Mouse (Mus musculus) urinary bladder, postnatal 4 days (tissue): ENCODE results near the gene Ccdc153.

Experiments used
- DNase-seq, 2 experiments: peaks; one replicate each; pipeline ENCODE4 v3.0.0; 2021 to 2022; ENCODE audit warnings: low spot score in 2 of 2

Ccdc153 gene

DNA sequence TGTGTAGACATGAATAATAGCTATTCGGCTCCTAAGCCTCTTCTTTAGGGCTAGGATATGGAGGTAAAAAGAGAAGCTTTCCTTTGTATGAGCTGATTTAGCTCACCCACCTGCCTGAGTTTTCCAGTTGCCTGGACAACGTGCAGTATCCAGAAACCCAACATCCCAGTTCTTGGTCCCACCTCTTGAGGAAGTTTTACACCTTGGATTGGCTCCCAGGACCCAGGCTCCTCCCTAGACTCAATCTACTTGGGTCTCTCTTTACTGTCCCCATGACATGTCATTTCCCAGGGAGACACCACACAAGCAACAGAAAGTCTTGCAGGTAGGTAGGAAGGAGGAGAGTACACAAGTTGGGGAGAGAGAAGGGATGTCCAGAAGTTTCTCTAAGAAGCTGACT is at the start of gene Ccdc153:
Gene Ccdc153, plus strand, starts transcription at position 278 of the 400 bp plus-strand sequence.
- DNase-seq = no peak

DNA sequence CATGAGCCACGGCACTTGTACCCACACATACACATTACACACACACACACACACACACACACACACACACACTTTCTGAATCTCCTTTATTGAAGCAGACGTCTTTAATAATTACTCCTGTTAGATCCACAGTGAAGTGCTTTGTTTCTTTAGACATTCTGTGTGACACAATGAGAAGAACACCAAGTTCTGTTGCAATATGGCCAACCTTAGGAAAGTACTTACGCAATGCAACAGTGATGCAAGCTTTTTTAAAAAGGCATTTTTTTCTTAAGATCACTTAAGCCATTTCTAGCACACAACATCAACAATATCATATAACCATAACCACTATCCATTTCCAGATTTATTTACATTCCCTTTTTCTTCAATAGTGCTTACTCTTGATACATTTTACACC is 49.3 kb upstream of the Ccdc153 start:
- DNase-seq = no peak

DNA sequence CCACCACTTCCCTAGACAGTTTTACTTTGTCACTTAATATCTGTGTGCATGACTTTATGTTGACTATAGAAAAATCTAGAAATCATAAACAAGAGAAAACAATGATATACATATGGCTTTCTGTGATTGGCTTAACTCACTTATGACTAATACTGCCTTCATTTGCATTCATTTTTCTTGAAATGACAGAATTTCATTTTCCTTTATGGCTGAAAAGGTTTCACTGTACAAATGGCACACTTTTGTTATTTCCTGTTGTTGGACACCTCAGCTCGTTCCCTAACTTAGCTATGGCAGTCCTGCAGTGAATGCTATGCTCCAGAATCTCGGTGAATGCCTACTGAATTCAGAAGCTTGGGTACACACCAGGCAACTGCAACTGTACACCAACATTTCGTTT is 48.2 kb upstream of the Ccdc153 start:
- no peak for DNase-seq

DNA sequence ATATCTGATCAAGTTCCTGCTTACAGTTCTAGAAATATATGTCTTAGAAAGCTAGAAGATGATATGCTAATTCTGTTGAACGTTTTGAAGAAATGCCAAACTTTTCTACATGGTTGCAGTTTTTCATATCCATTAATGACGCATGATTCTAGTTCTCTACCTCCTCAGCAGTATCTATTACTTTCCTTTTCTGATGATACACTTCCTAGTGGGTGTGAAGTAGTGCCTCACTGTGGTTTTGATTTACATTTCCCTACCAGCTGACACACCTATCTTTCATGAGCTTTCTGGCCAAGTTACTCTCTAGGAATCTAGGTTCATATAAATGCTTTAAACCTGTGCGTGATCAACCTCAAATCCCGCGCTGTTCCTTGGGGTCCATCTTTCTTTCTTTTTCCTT is 47.7 kb upstream of the Ccdc153 start:
- DNase-seq = no peak

DNA sequence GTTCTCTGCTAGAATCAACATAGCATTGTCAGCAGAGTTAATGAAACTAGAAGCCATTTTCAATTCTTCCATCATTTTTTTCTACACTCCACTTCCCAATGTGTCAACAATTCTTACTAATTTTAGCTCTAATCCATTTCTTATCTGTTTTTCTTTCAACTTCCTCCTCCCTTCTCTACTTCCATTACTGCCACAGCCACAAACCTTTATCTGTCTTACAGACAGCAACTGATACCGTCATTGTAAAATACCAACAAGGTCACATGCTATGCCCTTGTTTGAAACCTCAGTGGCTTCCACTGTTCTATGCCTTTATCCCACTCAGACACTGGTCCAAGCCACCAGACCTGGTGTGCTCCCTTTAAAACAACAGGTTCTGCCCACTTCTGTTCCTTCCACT is 46.5 kb upstream of the Ccdc153 start:
- no peak for DNase-seq

DNA sequence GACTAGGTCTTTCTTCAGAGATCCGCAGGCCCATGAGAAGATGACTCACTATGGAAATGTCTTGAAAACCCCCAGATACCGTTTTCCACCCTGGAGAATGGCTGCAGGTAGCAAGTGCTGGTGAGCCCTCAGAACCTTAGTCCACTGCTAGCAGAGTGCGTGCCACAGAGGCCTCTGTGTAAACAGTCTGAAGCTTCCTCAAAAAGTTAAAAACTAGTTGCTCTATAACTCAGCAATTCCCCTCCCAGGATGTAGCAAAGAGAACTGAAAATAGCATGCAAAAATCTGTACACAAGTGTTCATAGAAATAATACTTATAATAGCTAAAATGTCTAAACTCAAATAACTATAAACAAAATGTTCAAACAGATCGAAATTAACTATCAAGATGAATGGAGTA is 44.1 kb upstream of the Ccdc153 start:
- DNase-seq = no peak

DNA sequence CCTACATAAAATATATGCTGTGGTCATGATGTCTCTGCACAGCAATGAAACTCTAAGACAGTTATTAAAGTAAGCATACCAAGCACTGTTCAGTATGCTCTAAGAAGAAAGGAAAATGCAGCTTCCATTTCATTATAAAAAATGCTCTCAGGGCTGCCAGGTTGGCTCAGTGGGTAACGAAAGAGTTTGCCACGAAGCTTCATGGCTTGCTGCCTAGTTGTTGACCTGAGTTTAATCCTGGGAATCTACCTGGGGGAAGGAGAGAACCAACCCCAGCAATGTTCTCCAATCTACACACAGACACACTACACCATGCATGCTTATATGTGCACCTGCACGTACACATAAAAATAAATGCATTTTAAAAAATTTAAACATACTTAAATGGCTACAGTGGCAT is 41.3 kb upstream of the Ccdc153 start:
- no peak for DNase-seq

DNA sequence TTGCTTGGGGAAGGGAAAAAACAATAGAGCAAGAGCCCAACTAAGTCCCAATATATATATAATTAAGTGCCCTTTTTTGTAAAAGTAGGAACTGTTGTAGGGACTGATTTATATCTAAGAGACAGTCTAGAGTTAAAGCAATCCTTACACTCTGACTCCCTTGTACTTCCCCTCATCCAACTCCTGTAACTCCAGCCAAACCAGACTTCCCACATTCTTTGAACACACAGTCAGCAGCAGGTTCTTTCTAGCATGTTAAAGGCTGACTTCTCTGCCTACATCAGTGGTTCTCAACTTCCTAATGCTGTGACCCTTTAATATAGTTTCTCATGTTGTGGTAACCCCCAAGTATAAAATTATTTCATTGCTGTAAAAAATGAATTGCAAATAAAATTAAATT is 40.9 kb upstream of the Ccdc153 start:
- no peak for DNase-seq

DNA sequence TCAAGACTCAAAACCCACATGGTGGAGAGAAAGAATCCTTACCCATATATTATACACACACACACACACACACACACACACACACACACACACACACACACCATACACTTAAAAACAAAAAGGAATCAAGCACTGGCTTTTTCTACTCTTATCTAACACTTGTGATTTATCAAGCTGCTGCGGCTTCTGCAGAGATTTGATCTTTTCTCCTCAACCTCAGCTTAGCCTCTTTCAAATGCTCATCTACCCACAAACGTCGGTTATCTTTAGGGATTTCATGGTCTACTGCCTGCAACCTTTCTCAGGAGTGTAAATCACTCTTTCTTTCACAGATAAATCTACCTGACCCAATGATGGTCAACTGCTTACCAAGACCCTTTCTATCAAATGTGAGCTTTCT is 40.0 kb upstream of the Ccdc153 start:
- DNase-seq = no peak

DNA sequence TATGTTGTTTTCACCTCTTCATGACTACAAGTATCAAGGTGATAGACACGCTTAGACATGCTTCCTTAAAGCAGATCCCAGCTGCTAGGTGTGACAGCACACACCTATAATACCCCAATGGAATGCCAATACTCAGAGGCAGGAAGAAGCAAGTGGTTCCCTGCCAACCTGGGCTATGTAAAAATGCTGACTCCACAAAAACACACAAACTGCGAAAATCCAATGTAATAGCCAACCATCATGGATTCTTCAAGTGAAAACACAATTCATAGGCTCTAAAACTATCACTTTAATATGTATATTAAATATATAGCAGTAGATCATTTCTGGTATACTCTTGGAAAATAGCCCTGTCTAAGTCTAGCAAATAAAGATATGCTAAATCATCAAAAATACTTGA is 32.6 kb upstream of the Ccdc153 start:
- no peak for DNase-seq

DNA sequence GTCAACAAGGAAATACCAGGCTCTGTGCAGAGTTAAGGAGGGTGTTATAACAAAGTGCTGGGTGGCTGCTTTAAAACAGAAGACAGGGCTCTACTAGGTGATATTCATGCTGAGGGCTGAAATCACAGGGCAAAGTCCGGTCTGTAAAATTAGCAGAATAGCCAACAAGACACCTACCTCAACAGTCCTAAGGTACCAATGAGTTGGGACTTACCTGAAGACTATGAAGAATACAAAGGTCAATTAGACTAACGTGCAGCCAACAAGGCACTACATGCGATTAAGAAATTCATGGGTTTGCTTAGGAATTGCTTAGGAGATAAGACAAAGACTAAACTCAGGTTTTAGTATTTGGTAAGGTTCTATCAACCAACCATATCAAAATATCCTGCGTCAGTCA is 31.1 kb upstream of the Ccdc153 start:
- DNase-seq = no peak

DNA sequence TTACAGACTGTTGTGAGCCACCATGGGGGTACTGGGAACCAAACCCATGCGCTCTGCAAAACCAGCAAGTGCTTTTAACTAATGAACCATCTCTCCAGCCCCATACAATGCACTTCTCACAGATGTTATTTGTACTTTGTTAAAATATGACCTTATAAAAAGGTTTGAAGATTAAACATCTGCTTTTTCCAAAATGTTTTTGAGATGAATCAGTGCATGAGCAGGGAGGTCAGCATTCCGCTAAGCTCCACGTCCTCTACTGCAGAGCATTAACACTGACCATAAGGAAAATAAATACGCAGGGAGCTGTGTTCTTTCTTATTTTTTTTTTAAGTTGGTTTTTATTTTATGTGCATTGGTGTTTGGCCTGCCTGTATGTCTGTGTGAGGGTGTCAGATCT is 28.1 kb upstream of the Ccdc153 start:
- DNase-seq = no peak

DNA sequence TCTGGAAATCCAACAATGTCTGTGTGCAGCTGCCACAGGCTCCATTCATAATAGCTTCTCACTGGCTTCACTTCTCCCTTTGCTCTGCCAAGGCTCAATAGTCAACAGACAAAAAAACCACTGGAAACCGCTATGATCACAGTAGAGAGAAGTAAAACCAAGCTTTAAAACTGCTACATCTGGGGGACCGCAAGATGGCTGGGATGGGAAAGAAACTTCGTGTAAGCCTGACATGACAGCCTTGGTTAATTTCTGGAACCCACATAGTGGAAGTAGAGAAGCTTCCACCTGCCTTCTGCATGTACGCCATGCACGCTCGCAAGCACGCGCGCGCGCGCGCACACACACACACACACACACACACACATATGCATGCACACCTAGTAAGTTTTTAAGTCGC is 26.9 kb upstream of the Ccdc153 start:
- no peak for DNase-seq

DNA sequence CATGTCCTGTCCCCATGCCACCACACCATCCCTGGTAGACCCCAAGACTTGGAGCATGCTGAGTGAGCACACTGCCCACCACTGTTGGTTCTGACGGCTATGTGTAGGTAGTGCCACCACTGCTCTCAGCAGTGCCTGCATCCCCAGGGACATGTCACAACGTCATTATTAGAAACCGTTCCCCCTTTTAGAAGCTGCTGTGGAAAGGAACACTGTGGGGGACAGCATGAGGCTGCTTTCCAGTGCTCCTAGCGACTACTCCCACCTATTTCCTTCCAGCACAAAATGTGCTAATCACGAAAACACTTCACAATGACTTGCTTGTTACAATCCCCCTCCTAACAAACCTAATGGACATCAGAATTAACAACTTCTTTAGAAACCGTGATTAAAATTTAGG is 14.5 kb upstream of the Ccdc153 start:
- DNase-seq = no peak

DNA sequence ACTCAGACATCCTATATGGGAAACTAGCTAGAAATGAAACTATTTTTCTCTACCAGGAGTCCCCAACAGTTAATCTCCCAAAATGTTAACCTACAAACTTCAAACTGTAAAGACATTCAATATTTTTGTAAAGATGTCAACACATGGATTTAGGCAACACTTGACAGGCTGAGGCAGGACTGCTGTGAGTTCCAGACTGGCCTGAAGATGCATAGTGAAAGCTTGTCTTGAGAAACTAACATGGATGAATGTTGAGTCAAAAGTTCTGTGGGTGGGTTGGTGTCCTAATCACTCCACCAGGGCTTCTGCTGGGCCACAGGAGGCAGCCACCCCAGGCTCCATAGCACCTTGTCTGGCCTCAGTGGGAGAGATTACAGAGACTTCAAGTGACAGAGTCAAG is 8.9 kb upstream of the Ccdc153 start:
- no peak for DNase-seq

DNA sequence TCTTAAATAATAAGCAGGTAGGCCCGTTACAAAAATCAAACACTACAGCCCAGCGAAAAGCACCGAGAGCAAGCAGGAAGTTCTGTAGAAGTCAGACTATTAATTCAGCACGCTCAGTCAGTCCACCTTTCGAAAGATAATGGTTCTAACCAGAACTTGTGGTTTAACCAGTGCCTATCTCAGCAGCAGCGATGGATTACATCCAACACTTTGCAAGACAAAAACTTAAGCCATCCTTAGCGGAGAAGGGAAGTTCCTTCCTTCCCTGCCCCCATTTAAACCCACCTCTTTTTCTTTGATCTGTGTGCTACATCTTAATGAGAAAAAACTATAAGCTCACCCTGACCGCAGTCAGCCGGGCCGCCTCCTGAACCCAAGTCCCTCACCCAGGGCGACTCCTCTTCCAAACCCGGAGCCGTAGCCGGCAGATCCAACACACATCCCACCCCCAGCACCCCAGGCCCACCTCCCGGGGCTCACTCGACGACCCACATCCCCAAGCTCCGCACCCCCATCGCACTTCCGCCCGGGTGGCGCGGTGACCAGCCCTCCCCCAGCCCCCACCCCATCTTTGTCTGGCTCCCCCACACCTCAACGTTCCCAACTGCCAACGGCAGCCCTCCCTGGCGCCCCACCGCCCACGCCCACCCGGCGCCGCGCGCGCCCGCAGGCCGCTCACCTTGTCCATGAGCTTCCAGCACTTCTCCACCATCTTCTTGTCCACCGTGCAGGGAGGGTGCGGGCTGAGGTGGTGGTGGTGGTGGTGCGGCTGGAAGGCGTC is 7.3 kb upstream of the Ccdc153 start:
- no peak for DNase-seq

DNA sequence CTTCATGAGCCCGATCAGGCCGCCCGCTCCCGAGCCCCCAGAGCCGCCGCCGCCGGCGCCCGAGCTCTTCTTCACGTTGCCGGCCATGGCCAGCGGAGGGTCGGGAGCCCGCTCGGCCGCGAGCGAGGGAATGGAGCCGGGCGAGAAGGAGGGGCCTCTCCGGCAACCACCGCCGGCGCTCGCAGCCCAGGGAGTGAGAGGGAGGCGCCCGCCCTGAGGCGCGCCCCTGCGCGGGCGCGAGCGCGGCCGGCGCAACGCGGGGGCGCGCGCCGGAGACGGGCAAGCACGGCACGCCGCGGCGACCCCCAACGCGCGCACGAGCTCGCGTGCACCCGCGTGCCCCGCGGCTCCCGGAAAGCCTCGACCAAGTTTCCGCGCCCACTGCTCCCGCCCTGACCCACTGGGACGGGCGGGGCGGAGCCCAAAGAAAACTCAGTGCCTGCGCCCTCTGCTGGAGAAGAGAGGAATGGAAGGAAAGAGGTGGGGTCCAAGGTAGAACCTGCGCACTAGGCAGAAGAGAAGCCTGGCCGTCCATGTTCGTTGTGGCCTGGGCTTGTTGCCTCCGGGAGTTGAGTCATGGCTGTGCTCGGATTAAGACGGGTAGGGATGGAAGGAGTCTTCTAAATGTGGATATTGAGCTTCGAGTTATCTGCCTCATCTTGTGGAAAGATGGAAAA is 6.5 kb upstream of the Ccdc153 start, which contains the start of gene Cbl:
Gene Cbl, minus strand, starts transcription at position 248 of the 677 bp plus-strand sequence.
- peak; percentile 99 for DNase-seq

DNA sequence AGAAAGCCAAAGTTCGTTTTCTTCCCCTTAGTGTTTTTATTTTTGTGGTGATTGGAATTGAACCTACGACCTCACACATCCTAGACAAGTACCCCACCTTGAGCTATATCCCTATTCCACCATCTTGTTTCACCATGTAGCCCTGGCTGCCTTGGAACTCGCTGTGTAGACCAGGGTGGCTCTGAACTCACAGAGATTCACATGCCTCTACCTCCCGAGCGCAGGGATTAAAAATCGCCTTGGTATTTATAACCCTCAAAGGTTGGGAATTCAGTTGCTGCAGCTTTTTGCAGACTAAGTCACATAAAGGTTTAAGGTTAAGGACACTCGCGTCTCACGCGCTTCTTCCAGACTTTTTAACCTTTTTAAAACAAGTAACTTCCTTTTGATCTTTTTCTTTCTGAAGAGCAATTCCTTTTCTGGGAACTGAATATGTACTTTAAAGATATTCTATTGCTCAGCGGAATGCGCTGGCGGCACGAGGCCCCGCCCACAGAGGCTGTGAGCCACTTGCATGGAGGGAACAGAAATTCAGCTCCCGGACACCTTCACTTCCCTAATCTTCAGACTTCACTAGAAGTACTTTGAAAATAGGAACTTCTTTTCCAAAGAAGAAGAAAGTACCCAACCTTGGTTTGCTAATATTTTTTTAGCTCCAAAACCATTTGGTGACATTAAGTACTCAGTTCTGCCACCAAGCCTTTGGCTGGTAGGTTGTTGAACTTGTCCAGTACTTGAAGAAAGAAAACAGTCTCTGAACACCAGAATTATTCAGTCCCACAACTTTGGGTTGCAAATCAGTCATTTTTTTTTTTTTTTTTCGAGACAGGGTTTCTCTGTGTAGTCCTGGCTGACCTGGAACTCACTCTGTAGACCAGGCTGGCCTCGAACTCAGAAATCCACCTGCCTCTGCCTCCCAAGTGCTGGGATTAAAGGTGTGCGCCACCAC is 5.7 kb upstream of the Ccdc153 start:
- no peak for DNase-seq

DNA sequence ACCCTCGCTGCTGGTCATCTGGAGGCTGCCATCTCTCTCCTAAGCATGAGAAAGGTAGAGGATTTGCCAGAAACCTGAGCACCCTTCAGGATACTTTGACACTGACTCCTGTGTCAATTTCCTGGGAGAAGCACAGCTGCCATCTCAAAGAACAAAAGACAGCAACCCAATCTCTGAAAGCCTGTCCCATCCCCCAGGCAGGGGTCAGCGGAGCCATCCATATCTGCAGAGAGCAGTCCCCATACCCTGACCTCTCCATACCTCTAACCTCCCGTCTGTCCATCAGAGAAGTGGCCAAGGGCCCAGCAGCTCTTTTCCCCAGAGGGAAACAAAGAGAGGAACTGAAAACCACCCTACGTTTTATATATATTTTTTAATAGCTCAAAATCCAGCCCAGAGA is 3.9 kb upstream of the Ccdc153 start:
- DNase-seq = no peak

DNA sequence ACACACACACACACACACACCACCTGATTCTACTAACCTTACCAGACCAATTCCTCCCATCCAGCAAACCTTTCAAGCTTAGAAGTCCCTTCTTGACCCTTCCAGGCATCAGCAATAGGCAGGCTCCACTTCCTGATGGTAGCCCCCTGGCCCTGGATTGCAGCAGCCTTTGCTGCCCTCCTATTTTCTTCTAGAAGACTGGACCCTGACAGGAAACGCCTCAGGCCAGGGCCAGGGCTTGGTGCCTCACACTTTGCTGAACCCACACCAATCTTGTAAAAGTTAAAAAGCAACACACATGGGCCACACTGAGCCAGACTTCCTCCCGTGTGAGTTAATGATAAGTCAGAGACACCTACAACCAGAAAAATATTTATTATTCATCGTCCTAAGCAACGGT is 3.3 kb upstream of the Ccdc153 start:
- no peak for DNase-seq

DNA sequence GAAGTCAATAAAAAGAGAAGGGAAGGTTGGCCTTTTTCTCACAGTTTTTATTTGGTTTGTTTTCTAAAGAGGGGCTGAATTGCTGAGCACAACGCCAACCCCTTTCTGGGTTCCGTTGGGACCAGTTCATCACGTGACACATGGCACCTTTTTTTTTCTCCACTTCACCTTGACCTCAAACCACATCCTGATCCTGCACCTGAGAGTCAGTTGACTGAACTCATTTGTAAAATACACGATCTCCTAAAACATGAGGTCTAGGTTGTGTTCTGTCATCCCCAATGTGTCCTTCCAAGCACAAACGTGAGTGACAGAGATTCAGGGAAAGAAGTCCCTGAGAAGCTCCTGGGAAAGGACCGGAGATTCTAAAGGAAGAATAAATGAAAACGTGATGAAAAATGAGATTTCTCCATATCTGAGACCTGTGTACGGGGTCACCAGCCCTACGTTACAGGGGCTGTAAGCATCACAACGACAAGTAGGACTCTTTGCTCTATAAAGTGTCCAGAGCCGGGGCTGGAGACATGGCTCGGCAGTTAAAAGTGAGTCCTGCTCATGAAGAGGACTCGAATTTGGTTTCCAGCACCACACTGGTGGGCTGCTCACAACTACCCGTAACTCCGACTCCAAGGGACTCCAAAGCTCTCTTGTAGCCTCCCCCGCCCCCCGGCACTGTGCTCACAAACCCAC is 1.8 kb upstream of the Ccdc153 start:
- no peak for DNase-seq

DNA sequence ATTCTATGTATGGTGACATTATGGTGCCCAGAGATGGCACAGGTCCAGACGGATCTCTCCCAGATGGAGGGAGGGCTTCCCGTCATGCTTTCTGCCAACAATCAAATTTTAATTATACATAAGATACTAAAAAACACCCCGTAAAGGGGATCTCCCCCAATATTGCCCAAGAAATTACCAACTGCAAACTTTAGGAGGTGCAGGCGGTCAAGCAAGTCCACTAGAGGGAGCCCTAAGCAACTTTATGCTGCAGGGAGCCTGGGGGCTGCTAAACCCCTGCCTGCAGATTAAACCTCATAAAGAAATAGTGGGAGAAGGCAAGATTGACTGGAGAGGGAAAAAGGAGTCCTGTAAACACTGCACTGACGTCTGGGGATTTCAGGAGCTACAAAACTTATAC is 1.0 kb upstream of the Ccdc153 start:
- no peak for DNase-seq
